9 mouse cellular contexts compared by ENCODE assay signal in the genomic region with DNA sequence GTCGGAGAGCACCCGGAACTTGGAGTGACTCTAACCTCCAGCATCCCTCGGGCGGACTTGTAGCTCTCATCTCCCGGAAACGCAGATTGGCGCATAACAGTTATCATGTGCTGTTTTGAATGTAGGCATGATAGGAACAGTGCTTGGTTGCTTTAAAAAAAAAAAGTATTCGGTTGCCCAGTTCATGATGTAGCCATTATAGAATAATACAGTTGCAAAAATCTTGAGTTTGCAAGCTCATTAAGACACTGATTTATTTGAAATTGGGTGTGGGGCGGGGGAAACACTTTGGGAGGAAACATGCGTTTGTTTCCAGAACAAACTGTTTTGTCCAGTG. TPM values are rescaled to one million over a fixed set of nuclear protein-coding genes. Genes with fewer than 3 reads are reported as not detected.
DNase-seq lines count a peak whose midpoint lies in the region; ATAC-seq and TF ChIP-seq lines count a peak whose summit lies in the region.
"Had no signal": no experiment of that assay in that cellular context is flagged by ENCODE, and none has a peak within 500 bp of the region (broad histone marks: within the 10 kb centered on the region; RNA-seq: fewer than 3 reads in every experiment).

No protein-coding gene starts in this region.

- DNase-seq in lung, adult 18-20 months: no peak
- no peak for DNase-seq in limb, embryonic 11.5 days (ENCODE audit: low spot score)
- DNase-seq in layer of hippocampus, adult 9-11 months: no peak
- DNase-seq in kidney, postnatal 14 days: no peak

- TF ChIP-seq CTCF in embryonic fibroblast, embryonic 13.5 days (IDR thresholded peaks at IDR 0.05; ENCODE audit: borderline replicate concordance, insufficient read depth, low read length): no peak
- TF ChIP-seq CTCF in olfactory bulb, adult 2 months (IDR thresholded peaks at IDR 0.05; ENCODE audit: insufficient read depth, low read depth, low read length): no peak

- peak overlapping the region; percentile 84 for H3K4me3 ChIP-seq in lung, embryonic 16.5 days (ENCODE audit: low read length)
- peak overlapping the region; percentile 57 for H3K4me3 ChIP-seq in embryonic fibroblast, embryonic 13.5 days (ENCODE audit: insufficient read depth, low read length)
- H3K4me3 ChIP-seq in limb, embryonic 11.5 days (ENCODE audit: low read depth, low read length): peak overlapping the region; percentile 82
- peak overlapping the region; percentile 99 for H3K4me3 ChIP-seq in olfactory bulb, adult 2 months (ENCODE audit: insufficient read depth, low read depth, low read length)

- ATAC-seq in lung, embryonic 16.5 days (ENCODE audit: low read depth): no peak
- ATAC-seq in limb, embryonic 11.5 days (ENCODE audit: insufficient number of reproducible peaks, low FRiP score, low TSS enrichment, low read depth): no peak
- no peak for ATAC-seq in megakaryocyte progenitor cell, adult 5-6 weeks (replicated peaks; ENCODE audit: poor library complexity)

- H3K9ac ChIP-seq in lung, embryonic 16.5 days (ENCODE audit: low read length): peak overlapping the region; percentile 82
- H3K9ac ChIP-seq in limb, embryonic 11.5 days (ENCODE audit: low read length): peak overlapping the region; percentile 64; the same call in 1 of the 2 replicates

- peaks cover 3% of the 10 kb centered on the region; the same call in 1 of the 2 replicates for H3K4me1 ChIP-seq in lung, embryonic 16.5 days (replicated peaks; ENCODE audit: control insufficient read depth, insufficient read depth, low read length)
- H3K4me1 ChIP-seq in embryonic fibroblast, embryonic 13.5 days (ENCODE audit: control insufficient read depth, insufficient read depth, low read length): no peaks in the 10 kb centered on the region
- no peaks in the 10 kb centered on the region for H3K4me1 ChIP-seq in limb, embryonic 11.5 days (ENCODE audit: control insufficient read depth, insufficient read depth, low read length)
- H3K4me1 ChIP-seq in olfactory bulb, adult 2 months (ENCODE audit: control insufficient read depth, insufficient read depth, low read length): peaks cover 6% of the 10 kb centered on the region

- H3K36me3 ChIP-seq in lung, embryonic 16.5 days (ENCODE audit: control insufficient read depth, insufficient read depth, low read length): no peaks in the 10 kb centered on the region
- H3K36me3 ChIP-seq in limb, embryonic 11.5 days (ENCODE audit: control insufficient read depth, insufficient read depth, low read length): no peaks in the 10 kb centered on the region

- peak overlapping the region; percentile 84 for H3K27ac ChIP-seq in lung, embryonic 16.5 days (ENCODE audit: low read length)
- H3K27ac ChIP-seq in embryonic fibroblast, embryonic 13.5 days (ENCODE audit: insufficient read depth, low read length): no peak overlapping the region; the same call in 1 of the 2 replicates
- no peak overlapping the region for H3K27ac ChIP-seq in limb, embryonic 11.5 days (replicated peaks; ENCODE audit: low read depth, low read length)
- peak overlapping the region; percentile 65 for H3K27ac ChIP-seq in olfactory bulb, adult 2 months (ENCODE audit: insufficient read depth, low read depth, low read length)

- 6% methylated on average over 10 of the region's 10 CpGs for WGBS in lung, embryonic 16.5 days
- WGBS in limb, embryonic 11.5 days: 10% methylated on average over 10 of the region's 10 CpGs
- WGBS in olfactory bulb, adult 2 months: 3% methylated on average over 10 of the region's 10 CpGs

- peak overlapping the region; percentile 67 for H3K4me2 ChIP-seq in lung, embryonic 16.5 days (ENCODE audit: low read depth, low read length)
- H3K4me2 ChIP-seq in limb, embryonic 11.5 days (ENCODE audit: low read depth, severe bottlenecking): peak overlapping the region; percentile 67

- H3K9me3 ChIP-seq in lung, embryonic 16.5 days (ENCODE audit: control insufficient read depth, low read length): no peaks in the 10 kb centered on the region
- H3K9me3 ChIP-seq in limb, embryonic 11.5 days (ENCODE audit: control insufficient read depth, low read length): no peaks in the 10 kb centered on the region

- TF ChIP-seq POLR2A in embryonic fibroblast, embryonic 13.5 days (IDR thresholded peaks at IDR 0.05; ENCODE audit: low read depth, low read length): no peak
- TF ChIP-seq POLR2A in olfactory bulb, adult 2 months (IDR thresholded peaks at IDR 0.05; ENCODE audit: insufficient read depth, low read depth, low read length): no peak

- 0 out of 2 replicates have a peak, but pooled peaks cover 2% of the 10 kb centered on the region for H3K27me3 ChIP-seq in lung, embryonic 16.5 days (ENCODE audit: control insufficient read depth, insufficient read depth, low read depth, low read length)
- peaks cover 4% of the 10 kb centered on the region; the same call in 1 of the 2 replicates for H3K27me3 ChIP-seq in limb, embryonic 11.5 days (ENCODE audit: control insufficient read depth, insufficient read depth, low read length)

RNA-seq across cellular contexts. Expression of gene Tmem192, which starts 0.7 kb away (rescaled TPM):
- 26.9 and 27.5 TPM in 2 replicates for polyA plus RNA-seq in lung, embryonic 16.5 days (2015; fragmentation: Nextera tagmentation; extraction: Ambion mirVana)
- polyA plus RNA-seq in embryonic fibroblast, embryonic 13.5 days (2011; ENCODE audit: insufficient read length, low read depth, missing spikeins): 25.1 and 32.5 TPM in 2 replicates
- 15.2 and 16.7 TPM in 2 replicates for polyA plus RNA-seq in limb, embryonic 11.5 days (2014; fragmentation: Nextera tagmentation; extraction: Ambion mirVana)
- not detected in 2 replicates for polyA plus RNA-seq in olfactory bulb, adult 2 months (2012; ENCODE audit: insufficient read depth, insufficient read length, low replicate concordance, missing spikeins)
- total RNA-seq in megakaryocyte progenitor cell, adult 5-6 weeks (2015): 30.9 and 32.4 TPM in 2 replicates
- 17.6 and 20.7 TPM in 2 replicates for total RNA-seq in megakaryocyte progenitor cell, adult 5-6 weeks (2017)

RNA-seq across cellular contexts. Expression of gene Trim75, which starts 40.0 kb away (rescaled TPM):
- polyA plus RNA-seq in lung, embryonic 16.5 days (2015; fragmentation: Nextera tagmentation; extraction: Ambion mirVana): not detected in 2 replicates
- polyA plus RNA-seq in embryonic fibroblast, embryonic 13.5 days (2011; ENCODE audit: insufficient read length, low read depth, missing spikeins): not detected in 2 replicates
- not detected in 2 replicates for polyA plus RNA-seq in limb, embryonic 11.5 days (2014; fragmentation: Nextera tagmentation; extraction: Ambion mirVana)
- not detected in 2 replicates for polyA plus RNA-seq in olfactory bulb, adult 2 months (2012; ENCODE audit: insufficient read depth, insufficient read length, low replicate concordance, missing spikeins)
- not detected in 2 replicates for total RNA-seq in megakaryocyte progenitor cell, adult 5-6 weeks (2015)
- not detected in 2 replicates for total RNA-seq in megakaryocyte progenitor cell, adult 5-6 weeks (2017)
- polyA plus RNA-seq: large intestine, adult 2 months had no signal

Comparison
In these comparisons a context has a peak if more than half of its experiments do, and no peak if none do; other contexts are left out.
1. H3K27ac ChIP-seq: peak in lung, embryonic 16.5 days (single experiment) and olfactory bulb, adult 2 months (single experiment); none in embryonic fibroblast, embryonic 13.5 days (single experiment) and limb, embryonic 11.5 days (single experiment).
2. RNA of gene Tmem192, which starts 0.7 kb away (polyA plus RNA-seq): 26.9 to 27.5 TPM in lung, embryonic 16.5 days, 25.1 to 32.5 TPM in embryonic fibroblast, embryonic 13.5 days and 15.2 to 16.7 TPM in limb, embryonic 11.5 days; not detected in olfactory bulb, adult 2 months; every median in the first group is over 10 times any median in the second.
3. Peak in every context shown above with its lines, with median percentiles within 50 percentile points of each other: H3K4me3 ChIP-seq.